Mouse (Mus musculus) kidney, adult 2 months (tissue): ENCODE data around the gene Fam126a.

ENCODE experiments used
- CTCF ChIP-seq: fragments of 200-500 bp; conservative IDR thresholded peaks from 2 replicates; pipeline ENCODE4 v1.5.1; 2011; ENCODE audit warnings: low read depth, mild to moderate bottlenecking, control low read depth, low read length, moderate library complexity, mixed read lengths; ENCODE audit not compliant: insufficient read depth, insufficient read length
- POLR2A ChIP-seq: fragments of 200-500 bp; IDR thresholded peaks from one replicate; pipeline ENCODE4 v1.6.1; 2011; ENCODE audit warnings: low read depth, low read length, control low read depth

DNA sequence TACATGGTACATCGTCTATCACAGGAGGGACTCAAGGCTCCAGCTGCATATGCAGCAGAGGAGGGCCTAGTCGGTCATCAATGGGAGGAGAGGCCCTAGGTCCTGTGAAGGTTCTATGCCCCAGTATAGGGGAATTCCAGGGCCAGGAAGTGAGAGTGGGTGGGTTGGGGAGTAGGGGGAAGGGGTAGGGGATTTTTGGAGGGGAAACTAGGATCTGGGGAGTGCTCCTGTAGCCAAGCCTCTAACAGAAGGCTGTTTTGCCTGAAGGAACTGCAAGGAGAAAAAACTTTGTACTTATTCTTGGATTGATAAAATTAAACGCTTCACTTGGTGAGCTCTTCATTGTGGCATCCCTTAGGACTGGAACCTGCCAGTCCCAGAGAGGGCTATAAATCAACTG lies 30.5 kb upstream of the Fam126a start:
- no peak for TF ChIP-seq CTCF
- no peak for TF ChIP-seq POLR2A
